Mouse (Mus musculus) left cerebral cortex, adult 2 months (tissue): ENCODE data around the gene Ndrg2. TPM values are rescaled to one million over a fixed set of nuclear protein-coding genes. Genes with fewer than 3 reads are reported as not detected.
A peak's percentile ranks its signal among the peaks of the same experiment; 100 is the strongest.
"Not testable (repeated sequence)": the region's sequence is repeated elsewhere in the genome, so short reads cannot be mapped to it uniquely, and the experiment has no call there.

Experiments used
- DNase-seq, 2 experiments: peaks; one replicate each; pipeline ENCODE4 v3.0.0; 2021 to 2022; ENCODE audit warnings: low spot score in 2 of 2, mixed read lengths in 1 of 2; ENCODE audit errors: extremely low spot score in 1 of 2
- H3K27ac ChIP-seq: fragments of 200-600 bp; 2 replicates; pipeline ENCODE4 v1.8.1; 2022
- H3K4me3 ChIP-seq: fragments of 200-600 bp; 2 replicates; pipeline ENCODE4 v1.8.1; 2022
- CTCF ChIP-seq: fragments of 200-600 bp; IDR thresholded peaks from 2 replicates; pipeline ENCODE4 v1.8.1; 2022; ENCODE audit warnings: antibody characterized with exemption, mild to moderate bottlenecking, moderate library complexity
- intact Hi-C: fragments of 180-260 bp; cut with DNase I; formaldehyde crosslinking; loops from one replicate; pipeline ENCODE4 v1.15.1; 2025
- total RNA-seq, 2 experiments: library from RNA; stranded (reverse); gene quantifications; 2 replicates each; pipeline ENCODE4 v1.2.3; 2021

The Ndrg2 gene
- total RNA-seq, 2 experiments from 2014 or later: 793 to 811 TPM

DNA sequence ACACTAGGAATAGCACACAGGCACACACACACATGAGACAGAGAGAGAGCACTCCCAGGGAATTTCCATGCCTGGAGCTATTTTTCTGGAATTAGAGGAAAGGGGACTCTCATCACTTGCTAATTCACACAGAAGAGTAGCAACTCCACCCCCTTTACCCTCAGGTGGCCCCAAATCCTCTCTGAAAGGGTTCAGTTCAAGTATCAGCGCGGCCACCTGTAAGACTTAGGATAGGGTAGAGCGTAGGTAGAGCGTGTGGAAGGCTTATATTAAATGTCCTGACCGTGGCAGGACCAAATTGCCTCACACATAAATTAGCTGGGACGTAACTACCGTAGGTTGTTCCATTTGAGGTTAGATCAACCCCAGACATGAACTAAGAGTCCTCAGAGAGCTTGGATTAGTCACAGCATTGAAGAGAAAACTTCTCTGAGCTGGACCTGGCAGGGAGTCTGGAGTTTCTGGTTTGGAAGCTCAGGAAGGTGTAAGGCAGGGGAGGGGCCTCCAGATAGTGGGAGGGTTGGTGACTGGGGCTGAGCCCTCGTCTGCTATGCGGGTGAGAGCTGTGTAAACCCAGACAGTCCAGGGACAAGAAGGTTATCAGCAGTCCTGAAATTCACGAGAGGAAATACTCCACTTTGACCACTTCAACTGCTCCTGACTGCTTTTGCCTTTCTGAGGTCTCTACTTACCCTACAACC, 20.7 kb downstream of the Ndrg2 start:
- no peak overlapping the region for H3K4me3 ChIP-seq
- intact Hi-C loops: no loop called here
- no peak for TF ChIP-seq CTCF
- no peak for DNase-seq
- H3K27ac ChIP-seq: no peak overlapping the region

DNA sequence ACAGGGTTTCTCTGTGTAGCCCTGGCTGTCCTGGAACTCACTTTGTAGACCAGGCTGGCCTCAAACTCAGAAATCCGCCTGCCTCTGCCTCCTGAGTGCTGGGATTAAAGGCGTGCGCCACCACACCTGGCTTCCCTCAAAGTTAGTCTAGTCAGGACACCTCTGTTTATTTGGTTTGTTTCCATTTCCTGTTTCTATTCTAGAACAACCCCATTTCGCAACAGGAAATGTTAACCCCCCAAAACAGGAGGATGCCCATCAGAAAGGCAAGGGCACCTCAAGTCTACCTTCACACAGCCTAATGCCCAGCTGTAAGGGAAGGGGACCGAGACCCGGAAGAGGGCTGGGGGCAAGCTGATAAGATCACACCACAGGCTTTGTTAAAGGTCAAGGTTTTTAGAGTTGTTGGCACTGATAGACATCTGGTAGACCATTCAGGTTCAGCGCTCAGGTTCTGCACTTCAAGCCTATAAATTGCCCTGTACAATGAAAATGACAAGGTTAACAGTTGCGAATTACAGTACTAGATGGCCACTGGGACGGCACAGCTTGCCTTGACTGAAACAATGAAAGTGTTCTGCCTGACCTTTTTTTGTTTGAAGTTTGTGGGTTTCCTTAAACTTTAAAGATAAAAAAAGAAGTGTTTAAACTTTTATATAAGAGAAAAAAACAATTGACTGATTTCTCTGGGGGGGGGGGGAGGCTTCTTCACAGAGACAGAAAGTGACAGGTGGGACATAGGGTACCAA, 21.6 kb downstream of the Ndrg2 start, which contains the start of gene Slc39a2:
TSS of gene Slc39a2 (plus strand) at position 699 of the 749 bp plus-strand sequence.
- intact Hi-C loops: no loop called here
- H3K4me3 ChIP-seq: no peak within 1 kb of the TSS
- no peak within 1 kb of the TSS for H3K27ac ChIP-seq
- TF ChIP-seq CTCF: no peak
- DNase-seq: no peak

DNA sequence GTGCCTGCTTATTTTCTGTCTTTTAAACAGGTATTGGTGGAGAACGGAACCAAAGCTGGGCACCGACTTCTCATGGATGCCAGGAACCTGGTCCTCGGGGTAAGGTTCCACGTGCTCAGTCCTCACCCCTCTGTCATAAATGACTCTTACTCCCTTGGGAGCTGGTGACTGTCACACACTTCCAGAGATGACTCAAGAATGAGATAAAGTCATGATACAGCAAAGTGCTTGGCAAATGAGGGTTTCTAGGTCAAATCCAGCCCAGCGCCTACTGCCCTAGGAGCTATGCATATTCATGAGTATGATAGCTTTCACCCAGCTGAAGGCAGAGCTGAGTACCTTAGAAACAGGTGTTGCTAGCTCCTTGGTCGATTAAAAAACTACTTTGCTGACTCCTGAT, 24.1 kb downstream of the Ndrg2 start:
- intact Hi-C loops: loop anchor here (10.0 kb wide), 1 partner anchor 415 kb away; the partner anchor contains the start of gene Mettl3
- TF ChIP-seq CTCF: no peak
- H3K4me3 ChIP-seq: no peak overlapping the region
- H3K27ac ChIP-seq: no peak overlapping the region
- no peak for DNase-seq

DNA sequence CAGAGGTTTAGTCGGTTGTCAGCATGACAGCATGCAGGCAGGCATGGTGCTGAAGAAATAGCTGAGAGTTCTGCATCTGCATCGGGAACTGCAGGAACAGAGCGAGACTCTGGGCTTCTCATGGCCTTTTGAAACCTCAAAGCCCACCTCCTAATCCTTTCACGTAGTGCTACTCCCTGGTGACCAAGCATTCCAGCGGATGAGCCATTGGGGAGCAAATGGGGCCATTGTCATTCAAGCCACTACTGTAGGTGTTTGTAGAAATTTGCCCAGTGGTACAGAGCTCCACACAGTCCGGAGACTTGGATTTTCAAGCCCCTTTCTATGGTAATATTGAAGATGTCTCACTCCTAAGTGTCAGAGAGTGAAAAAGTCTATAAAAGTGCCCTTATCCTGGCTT, 27.9 kb downstream of the Ndrg2 start:
- DNase-seq: no peak
- H3K27ac ChIP-seq: no peak overlapping the region
- H3K4me3 ChIP-seq: no peak overlapping the region
- TF ChIP-seq CTCF: no peak
- intact Hi-C loops: loop anchor here (10.0 kb wide), 1 partner anchor 419 kb away; the partner anchor contains the start of gene Mettl3

DNA sequence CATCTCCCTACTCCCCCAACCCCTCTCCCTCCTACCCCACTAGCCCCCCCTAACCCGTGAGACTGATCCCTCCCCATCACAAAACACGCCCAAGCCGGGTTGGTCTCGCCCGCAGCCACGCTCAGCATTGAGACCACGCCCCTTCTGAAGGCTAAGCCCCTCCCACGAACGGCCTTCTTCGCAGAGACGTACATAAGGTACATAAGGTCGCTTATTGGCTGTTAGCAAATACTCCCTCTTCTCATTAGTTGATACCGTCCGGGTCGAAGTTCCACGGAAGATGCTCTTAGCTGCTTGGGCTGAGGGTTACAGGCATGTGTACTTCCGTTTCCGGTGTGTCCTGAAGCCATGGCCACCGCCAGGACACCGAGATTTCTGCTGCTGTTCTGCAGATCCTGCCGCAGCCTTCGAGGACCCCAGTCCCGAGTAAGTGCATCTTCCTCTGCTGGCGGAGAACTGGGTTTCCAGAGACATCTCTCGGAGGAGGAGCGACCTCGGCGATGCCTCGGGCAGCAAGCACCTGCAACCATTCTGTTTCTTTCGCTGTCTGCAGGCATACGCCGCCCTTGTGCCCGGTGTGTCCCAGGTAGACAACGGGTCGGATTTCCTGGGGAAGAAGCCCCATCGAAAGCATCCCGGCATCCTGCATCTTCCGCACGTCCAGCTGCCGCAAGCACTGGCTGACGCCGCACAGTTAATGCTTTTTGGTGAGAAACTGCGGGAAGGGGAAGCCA, 29.2 kb downstream of the Ndrg2 start, which contains the start of gene Mettl17:
TSS of gene Mettl17 (plus strand) at position 245 of the 734 bp plus-strand sequence.
- peak; percentile 88 for DNase-seq
- peak within 1 kb of the TSS; percentile 82 for H3K27ac ChIP-seq
- peak; percentile 11 for TF ChIP-seq CTCF
- intact Hi-C loops: loop anchor here (1.0 to 10.0 kb wide), 3 partner anchors 46 to 420 kb away; partner anchors contain the start of genes Mettl3 and Zfp219
- peak within 1 kb of the TSS; percentile 90 for H3K4me3 ChIP-seq

DNA sequence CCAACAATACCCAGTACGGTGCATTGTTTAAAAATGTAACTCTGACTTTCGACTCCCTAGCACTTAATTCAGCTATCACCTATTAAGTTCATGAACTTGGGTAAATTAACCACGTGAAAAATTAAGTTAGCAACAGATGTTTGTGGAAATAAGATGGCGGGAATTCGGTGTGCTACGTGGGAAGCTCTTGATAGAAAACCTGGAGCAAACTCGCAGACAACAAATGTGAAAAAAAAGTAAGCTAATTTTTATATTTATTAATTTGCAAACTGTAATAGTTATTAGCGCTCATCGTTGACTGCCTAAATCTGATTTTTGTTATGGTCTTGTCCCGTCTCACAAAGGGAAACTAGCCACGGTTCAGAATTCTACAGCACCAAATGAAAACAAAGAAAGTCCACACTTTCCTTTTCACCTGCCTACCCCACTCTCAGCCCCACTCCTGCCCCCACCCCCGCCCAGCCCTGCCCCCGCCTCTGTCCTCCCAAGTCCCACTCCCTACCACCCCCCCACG, 29.9 kb downstream of the Ndrg2 start:
- intact Hi-C loops: loop anchor here (1.0 to 10.0 kb wide), 3 partner anchors 46 to 421 kb away; partner anchors contain the start of genes Mettl3 and Zfp219
- Histone ChIP-seq H3K4me3 (peak overlapping the region; percentile 90), H3K27ac (no peak overlapping the region)
- DNase-seq: no peak
- no peak for TF ChIP-seq CTCF

DNA sequence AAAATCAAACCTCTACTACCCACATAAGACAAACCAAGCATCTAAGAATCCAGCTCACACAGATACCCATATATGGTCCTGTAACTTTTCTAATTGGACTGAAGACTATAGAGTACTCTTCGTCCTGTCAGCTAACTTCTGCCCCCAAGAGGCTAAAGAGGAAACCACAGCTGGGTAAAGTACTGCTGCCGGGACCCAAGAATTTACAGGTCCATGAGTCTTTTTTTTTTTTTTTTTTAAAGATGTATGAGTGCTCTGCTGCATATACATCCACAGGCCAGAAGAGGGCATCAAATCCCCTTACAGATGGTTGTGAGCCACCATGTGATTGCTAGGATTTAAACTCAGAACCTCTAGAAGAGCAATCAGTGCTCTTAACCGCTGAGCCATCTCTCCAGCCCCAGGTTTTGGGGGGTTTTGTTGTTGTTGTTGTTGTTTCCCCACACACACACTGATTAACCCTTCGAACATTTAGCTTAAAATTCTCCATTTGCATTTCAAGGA, 30.4 kb downstream of the Ndrg2 start:
- H3K27ac ChIP-seq: no peak overlapping the region
- peak; percentile 54 to 64 for DNase-seq
- peak; percentile 72 for TF ChIP-seq CTCF
- intact Hi-C loops: loop anchor here (1.0 to 10.0 kb wide), 3 partner anchors 47 to 421 kb away; partner anchors contain the start of genes Mettl3 and Zfp219
- peak overlapping the region; percentile 90 for H3K4me3 ChIP-seq

DNA sequence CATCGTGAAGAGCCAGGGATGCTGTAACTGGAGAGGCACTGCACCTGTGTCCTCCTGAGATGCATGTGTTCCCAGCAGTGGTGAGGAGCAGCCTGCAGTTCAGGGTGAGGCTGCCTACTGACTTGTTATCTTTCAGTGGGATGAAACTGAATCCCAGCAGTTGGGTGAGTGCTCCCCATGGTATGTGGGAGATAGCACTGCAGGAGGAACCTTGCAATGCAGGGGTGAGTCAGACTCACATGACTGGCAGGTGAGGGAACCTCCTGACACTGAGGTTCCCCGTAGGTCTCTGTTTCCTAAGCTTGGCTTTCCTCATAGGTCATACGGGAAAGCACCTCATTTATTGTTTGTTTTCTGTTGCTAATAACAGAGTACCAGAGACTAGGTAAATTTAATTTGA, 36.4 kb downstream of the Ndrg2 start:
- no peak for DNase-seq

DNA sequence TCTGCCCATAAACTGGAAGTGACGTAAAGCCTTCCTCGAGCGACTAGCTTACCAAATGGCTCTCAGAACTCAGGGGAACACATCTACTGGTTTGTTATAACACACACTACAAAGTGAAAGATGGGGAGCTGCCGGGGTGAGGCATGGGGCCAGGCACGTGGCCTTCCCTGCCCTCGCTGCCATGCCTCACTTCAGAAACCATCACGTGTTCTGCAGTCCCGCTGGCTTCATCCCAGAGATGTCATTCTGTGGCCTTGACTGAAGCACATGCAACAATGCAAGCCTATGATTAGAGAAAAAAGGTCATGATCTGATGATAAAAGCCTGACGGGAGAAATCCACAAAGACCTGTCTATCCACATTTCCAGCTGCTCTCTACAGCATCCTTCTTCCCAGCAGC, 42.2 kb downstream of the Ndrg2 start:
- H3K4me3 ChIP-seq: no peak overlapping the region
- intact Hi-C loops: no loop called here
- TF ChIP-seq CTCF: no peak
- no peak for DNase-seq
- no peak overlapping the region for H3K27ac ChIP-seq

More for the DNA sequence above, 36.4 kb downstream of the Ndrg2 start:
- Histone ChIP-seq H3K27ac (no peak overlapping the region), H3K4me3 (no peak overlapping the region)
- no peak for TF ChIP-seq CTCF
- intact Hi-C loops: no loop called here

DNA sequence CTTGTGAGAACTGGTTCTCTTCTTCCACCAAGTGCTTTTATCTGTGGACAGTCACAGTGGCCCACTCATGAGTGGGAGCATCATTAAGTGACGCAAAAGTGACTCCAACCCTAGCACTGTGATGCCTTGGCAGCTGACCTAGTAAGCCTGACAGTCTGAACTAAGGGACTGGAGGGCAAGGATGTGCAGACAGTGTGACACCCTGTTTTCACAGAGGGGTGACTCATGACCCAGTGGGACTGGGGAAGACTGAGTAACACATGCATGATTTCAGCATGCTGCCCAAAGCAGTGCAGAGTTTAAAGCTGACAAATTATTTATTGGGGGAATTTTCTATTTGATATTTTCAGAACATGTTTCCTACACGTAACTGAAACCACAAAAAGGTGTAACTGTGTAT, 43.2 kb downstream of the Ndrg2 start:
- intact Hi-C loops: no loop called here
- no peak for TF ChIP-seq CTCF
- no peak overlapping the region for H3K4me3 ChIP-seq
- no peak overlapping the region for H3K27ac ChIP-seq
- DNase-seq: no peak

DNA sequence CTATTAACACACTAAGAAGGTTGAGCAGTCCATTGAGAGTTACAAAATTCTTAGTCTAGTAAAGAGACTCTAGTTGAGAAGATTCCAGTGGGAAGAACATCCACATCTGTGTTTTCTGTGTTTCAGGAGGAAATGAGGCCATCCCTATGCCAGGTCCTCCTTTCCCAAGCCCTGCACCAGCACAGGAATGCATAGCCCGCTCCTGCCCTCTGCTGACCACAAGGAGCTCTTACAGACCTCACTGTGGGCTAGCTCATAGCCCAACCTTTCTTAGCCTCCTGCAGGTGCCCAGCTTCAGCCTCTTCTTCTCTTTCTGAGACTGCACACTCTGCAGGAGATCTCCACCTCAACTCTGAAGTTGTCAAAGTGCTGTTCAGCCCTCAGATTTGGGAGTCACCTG, 50.4 kb downstream of the Ndrg2 start:
- DNase-seq, intact Hi-C loops, H3K27ac ChIP-seq, H3K4me3 ChIP-seq: not testable (repeated sequence)
- peak; percentile 44 for TF ChIP-seq CTCF

DNA sequence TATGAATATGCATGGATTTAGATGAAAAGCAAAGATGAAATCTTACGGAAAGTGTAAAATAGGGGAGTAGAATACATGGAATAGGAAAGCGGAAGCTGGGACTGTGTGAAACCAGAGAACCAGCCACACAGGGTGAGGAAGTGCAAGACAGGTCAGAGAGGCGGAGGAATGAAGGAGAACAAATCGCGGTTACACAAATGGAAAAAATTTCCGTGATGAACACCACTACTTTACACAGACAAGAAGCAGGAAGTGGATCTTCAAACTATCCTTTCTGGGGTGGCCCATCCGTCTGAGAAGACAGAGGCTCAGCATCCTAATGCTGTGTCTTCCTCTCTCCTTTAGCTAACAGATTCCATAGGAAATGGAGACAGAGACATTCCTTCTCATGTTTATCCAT, 58.7 kb downstream of the Ndrg2 start:
- H3K27ac ChIP-seq, H3K4me3 ChIP-seq, DNase-seq, intact Hi-C loops: not testable (repeated sequence)
